Mouse (Mus musculus): ENCODE results near the gene Ndufv2. TPM values are rescaled to one million over a fixed set of nuclear protein-coding genes. Genes with fewer than 3 reads are reported as not detected.

Gene Ndufv2
- 100 to 1,000 TPM; 241 to 271 TPM for polyA plus RNA-seq (2017; shearing (Covaris generic))

DNA sequence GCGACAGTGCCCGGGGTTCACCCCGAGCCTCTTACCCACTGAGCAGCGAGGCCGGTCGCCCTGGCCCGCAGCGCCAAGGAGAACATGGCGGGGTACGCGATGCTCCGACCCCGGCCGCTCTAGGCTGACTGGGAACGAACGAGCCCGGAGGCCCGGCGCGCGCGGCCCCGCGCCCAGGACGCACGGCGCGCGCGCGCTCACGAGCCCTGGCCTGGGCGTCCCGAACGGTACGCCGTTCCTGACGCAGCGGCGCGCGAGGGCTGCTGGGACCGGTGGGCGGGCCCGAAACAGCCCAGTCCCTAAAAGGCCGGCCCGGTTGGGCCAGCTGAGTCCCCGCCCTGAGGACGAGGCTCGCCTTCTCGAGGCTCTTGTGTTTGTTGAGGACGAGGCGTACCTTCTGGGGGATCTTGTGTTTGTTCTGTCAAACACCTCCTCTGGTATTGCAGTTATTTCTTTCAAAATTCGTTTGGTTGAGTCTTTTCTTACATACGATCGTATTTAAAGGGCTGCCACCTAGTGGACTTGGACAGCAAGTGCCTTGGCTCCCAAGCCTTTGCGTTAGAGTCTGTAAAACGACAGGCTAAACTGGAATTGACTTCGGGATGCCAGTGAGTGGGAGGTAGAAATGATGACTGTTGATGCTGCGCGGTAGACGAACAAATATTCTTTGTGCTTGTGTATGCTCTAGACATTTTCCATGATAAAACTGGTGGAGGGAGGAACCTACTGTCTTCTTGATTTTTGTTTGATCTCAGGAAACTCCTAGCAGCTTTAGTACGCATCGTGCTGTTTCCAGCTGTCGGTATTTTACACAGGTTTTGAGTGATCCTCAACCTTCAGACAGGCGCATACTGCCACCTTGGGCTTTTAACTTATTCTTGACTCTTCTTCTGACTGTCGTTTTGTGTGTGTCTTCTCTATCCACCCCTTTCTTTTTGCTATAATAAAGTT lies at the start of gene Ndufv2:
Gene Ndufv2, minus strand, starts transcription at position 180 of the 951 bp plus-strand sequence.

GRCm38 (mm10) chr17:66123066-66123815 lies 21.9 kb upstream of the Ndufv2 start, which contains the start of gene Ddx11:
Gene Ddx11 (plus strand): TSS chr17:66123520.

DNA sequence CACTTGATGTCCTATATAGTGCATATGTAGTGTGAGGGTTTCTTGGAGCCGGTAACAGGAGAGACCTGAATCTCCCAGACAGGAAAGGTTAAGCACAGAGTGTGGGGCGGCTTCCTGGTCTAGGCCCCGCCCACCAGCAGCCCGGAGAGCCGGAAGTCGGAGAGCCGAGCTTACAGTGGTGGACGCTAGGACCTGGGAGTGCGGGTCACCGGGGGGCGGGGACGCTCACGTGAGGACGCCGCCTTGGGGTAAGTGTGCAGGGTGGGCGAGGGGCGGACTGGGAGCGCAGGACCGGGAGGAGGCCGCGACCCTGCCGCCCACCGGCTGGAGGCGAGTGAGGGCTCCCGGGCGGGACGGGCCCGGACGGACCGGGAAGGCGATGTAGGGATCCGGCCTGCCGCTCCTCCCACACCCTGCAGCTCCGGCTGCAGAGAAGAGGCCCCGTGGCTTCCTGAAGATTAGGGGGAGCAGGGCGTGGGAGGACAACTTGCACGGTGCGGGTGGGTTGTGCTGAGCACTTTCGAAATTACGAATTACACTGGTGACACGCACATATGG lies 10.1 kb upstream of the Ndufv2 start, which contains the start of gene Washc1:
Gene Washc1, plus strand, starts transcription at position 144 of the 558 bp plus-strand sequence.

DNA sequence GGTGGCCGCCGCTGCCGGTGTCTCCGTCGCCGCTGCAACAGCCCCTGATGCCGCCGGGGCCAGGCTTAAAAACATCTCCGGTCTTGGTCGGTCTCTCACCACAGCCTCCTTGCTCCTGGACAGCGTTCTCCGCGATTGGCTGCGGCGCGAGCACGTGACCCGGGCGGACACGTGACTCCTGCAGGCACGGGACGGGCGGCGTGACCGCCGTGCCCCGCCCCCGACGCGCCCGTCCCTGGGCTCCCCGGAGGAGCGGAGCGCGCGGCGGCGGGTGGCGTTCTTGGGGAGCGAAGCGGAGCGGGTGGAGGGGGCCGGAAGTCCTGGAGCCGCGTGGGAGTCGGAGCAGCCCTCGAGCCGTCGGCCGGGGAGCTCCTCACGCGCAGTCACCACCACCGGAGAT lies 24.4 kb downstream of the Ndufv2 start, which contains the start of gene Ankrd12:
Gene Ankrd12, minus strand, starts transcription at position 156 of the 400 bp plus-strand sequence.

Other genes starting within 250 kb of the Ndufv2 start
- gene Ralbp1, start 215.8 kb downstream of the Ndufv2 start, polyA plus RNA-seq (2017; shearing (Covaris generic)), result 100 to 1,000 TPM; 121 to 123 TPM
- gene Twsg1, start 150.3 kb downstream of the Ndufv2 start, polyA plus RNA-seq (2017; shearing (Covaris generic)), result 10 to 100 TPM; 58.7 to 69.1 TPM
- 100 to 1,000 TPM; 129 to 138 TPM for gene Ankrd12, start 24.5 kb downstream of the Ndufv2 start, polyA plus RNA-seq (2017; shearing (Covaris generic))
- gene Washc1, start 10.0 kb upstream of the Ndufv2 start, polyA plus RNA-seq (2017; shearing (Covaris generic)), result 10 to 100 TPM; 15.5 to 18.5 TPM
- 10 to 100 TPM; 21.1 to 25.0 TPM for gene Ddx11, start 22.0 kb upstream of the Ndufv2 start, polyA plus RNA-seq (2017; shearing (Covaris generic))

Measured in activated CD4-positive, CD25-positive, alpha-beta regulatory T cell (primary cell).